Mouse (Mus musculus): ENCODE data around the gene Mcrs1. TPM values are rescaled to one million over a fixed set of nuclear protein-coding genes. Genes with fewer than 3 reads are reported as not detected.
"Not testable (repeated sequence)": the region's sequence is repeated elsewhere in the genome, so short reads cannot be mapped to it uniquely, and the experiment has no call there.

Mcrs1 gene
- polyA plus RNA-seq, 1 experiment: 39.0 TPM

GRCm38 (mm10) chr15:99248972-99249371, 2.8 kb downstream of the Mcrs1 start:
- Histone ChIP-seq H3K4me1 (ENCODE audit: control insufficient read depth, insufficient read depth, low read length) (peaks cover 1% of the 10 kb centered on the region; the same call in 1 of the 2 replicates), H3K4me3 (replicated peaks; ENCODE audit: control insufficient read depth, low read depth, low read length) (no peak overlapping the region), H3K27ac (ENCODE audit: control insufficient read depth, insufficient read depth, low read depth, low read length, poor library complexity) (no peak overlapping the region)
- WGBS: 91% methylated on average over 9 of the region's 9 CpGs
- TF ChIP-seq CTCF (IDR thresholded peaks at IDR 0.05; ENCODE audit: control insufficient read depth, insufficient read depth, low read length) (no peak), POLR2A (IDR thresholded peaks at IDR 0.05; ENCODE audit: borderline replicate concordance, control insufficient read depth, low read depth, low read length) (no peak)

- 81% methylated on average over 6 of the region's 6 CpGs for WGBS
- H3K4me3 ChIP-seq (replicated peaks; ENCODE audit: control insufficient read depth, low read depth, low read length); H3K27ac ChIP-seq (ENCODE audit: control insufficient read depth, insufficient read depth, low read depth, low read length, poor library complexity); H3K4me1 ChIP-seq (ENCODE audit: control insufficient read depth, insufficient read depth, low read length): not testable (repeated sequence)
Measured at GRCm38 (mm10) chr15:99246736-99247135, 5.0 kb downstream of the Mcrs1 start.

GRCm38 (mm10) chr15:99242045-99242444, 9.7 kb downstream of the Mcrs1 start:
- TF ChIP-seq POLR2A (IDR thresholded peaks at IDR 0.05; ENCODE audit: borderline replicate concordance, control insufficient read depth, low read depth, low read length) (no peak), CTCF (IDR thresholded peaks at IDR 0.05; ENCODE audit: control insufficient read depth, insufficient read depth, low read length) (no peak)
- WGBS: 90% methylated on average over 10 of the region's 10 CpGs

GRCm38 (mm10) chr15:99241249-99241648, 10.5 kb downstream of the Mcrs1 start:
- Histone ChIP-seq H3K4me1 (ENCODE audit: control insufficient read depth, insufficient read depth, low read length) (no peaks in the 10 kb centered on the region), H3K4me3 (replicated peaks; ENCODE audit: control insufficient read depth, low read depth, low read length) (no peak overlapping the region), H3K27ac (ENCODE audit: control insufficient read depth, insufficient read depth, low read depth, low read length, poor library complexity) (no peak overlapping the region)
- WGBS: 70% methylated on average over 4 of the region's 4 CpGs
- TF ChIP-seq CTCF (IDR thresholded peaks at IDR 0.05; ENCODE audit: control insufficient read depth, insufficient read depth, low read length) (no peak), POLR2A (IDR thresholded peaks at IDR 0.05; ENCODE audit: borderline replicate concordance, control insufficient read depth, low read depth, low read length) (no peak)

More at GRCm38 (mm10) chr15:99242045-99242444, 9.7 kb downstream of the Mcrs1 start:
- no peak overlapping the region for H3K27ac ChIP-seq (ENCODE audit: control insufficient read depth, insufficient read depth, low read depth, low read length, poor library complexity)
- no peak overlapping the region for H3K4me3 ChIP-seq (replicated peaks; ENCODE audit: control insufficient read depth, low read depth, low read length)
- no peaks in the 10 kb centered on the region for H3K4me1 ChIP-seq (ENCODE audit: control insufficient read depth, insufficient read depth, low read length)

- no peak overlapping the region for H3K27ac ChIP-seq (ENCODE audit: control insufficient read depth, insufficient read depth, low read depth, low read length, poor library complexity)
- H3K4me1 ChIP-seq (ENCODE audit: control insufficient read depth, insufficient read depth, low read length): no peaks in the 10 kb centered on the region
- H3K4me3 ChIP-seq (replicated peaks; ENCODE audit: control insufficient read depth, low read depth, low read length): no peak overlapping the region
- peak; percentile 40 for TF ChIP-seq CTCF (IDR thresholded peaks at IDR 0.05; ENCODE audit: control insufficient read depth, insufficient read depth, low read length)
- no peak for TF ChIP-seq POLR2A (IDR thresholded peaks at IDR 0.05; ENCODE audit: borderline replicate concordance, control insufficient read depth, low read depth, low read length)
- 63% methylated on average over 4 of the region's 4 CpGs for WGBS
Measured at GRCm38 (mm10) chr15:99240129-99240528, 11.6 kb downstream of the Mcrs1 start.

GRCm38 (mm10) chr15:99238006-99238405, 13.8 kb downstream of the Mcrs1 start:
- no peak overlapping the region for H3K4me3 ChIP-seq (replicated peaks; ENCODE audit: control insufficient read depth, low read depth, low read length)
- no peak overlapping the region for H3K27ac ChIP-seq (ENCODE audit: control insufficient read depth, insufficient read depth, low read depth, low read length, poor library complexity)
- TF ChIP-seq POLR2A (IDR thresholded peaks at IDR 0.05; ENCODE audit: borderline replicate concordance, control insufficient read depth, low read depth, low read length): no peak
- TF ChIP-seq CTCF (IDR thresholded peaks at IDR 0.05; ENCODE audit: control insufficient read depth, insufficient read depth, low read length): no peak
- H3K4me1 ChIP-seq (ENCODE audit: control insufficient read depth, insufficient read depth, low read length): no peaks in the 10 kb centered on the region
- WGBS: 57% methylated on average over 11 of the region's 11 CpGs

GRCm38 (mm10) chr15:99234326-99235010, 17.3 kb downstream of the Mcrs1 start:
- WGBS: 73% methylated on average over 12 of the region's 12 CpGs
- no peak overlapping the region for H3K4me3 ChIP-seq (replicated peaks; ENCODE audit: control insufficient read depth, low read depth, low read length)
- no peak overlapping the region for H3K27ac ChIP-seq (ENCODE audit: control insufficient read depth, insufficient read depth, low read depth, low read length, poor library complexity)
- no peaks in the 10 kb centered on the region for H3K4me1 ChIP-seq (ENCODE audit: control insufficient read depth, insufficient read depth, low read length)
- no peak for TF ChIP-seq CTCF (IDR thresholded peaks at IDR 0.05; ENCODE audit: control insufficient read depth, insufficient read depth, low read length)
- no peak for TF ChIP-seq POLR2A (IDR thresholded peaks at IDR 0.05; ENCODE audit: borderline replicate concordance, control insufficient read depth, low read depth, low read length)

- TF ChIP-seq POLR2A (IDR thresholded peaks at IDR 0.05; ENCODE audit: borderline replicate concordance, control insufficient read depth, low read depth, low read length) (no peak), CTCF (IDR thresholded peaks at IDR 0.05; ENCODE audit: control insufficient read depth, insufficient read depth, low read length) (no peak)
- Histone ChIP-seq H3K4me3 (replicated peaks; ENCODE audit: control insufficient read depth, low read depth, low read length) (no peak overlapping the region), H3K27ac (ENCODE audit: control insufficient read depth, insufficient read depth, low read depth, low read length, poor library complexity) (no peak overlapping the region), H3K4me1 (ENCODE audit: control insufficient read depth, insufficient read depth, low read length) (no peaks in the 10 kb centered on the region)
- WGBS: 27% methylated on average over 17 of the region's 17 CpGs
Measured at GRCm38 (mm10) chr15:99233719-99234118, 18.0 kb downstream of the Mcrs1 start.

GRCm38 (mm10) chr15:99231998-99232397, 19.8 kb downstream of the Mcrs1 start:
- Histone ChIP-seq H3K4me3 (replicated peaks; ENCODE audit: control insufficient read depth, low read depth, low read length) (no peak overlapping the region), H3K4me1 (ENCODE audit: control insufficient read depth, insufficient read depth, low read length) (no peaks in the 10 kb centered on the region), H3K27ac (ENCODE audit: control insufficient read depth, insufficient read depth, low read depth, low read length, poor library complexity) (no peak overlapping the region)
- TF ChIP-seq CTCF (IDR thresholded peaks at IDR 0.05; ENCODE audit: control insufficient read depth, insufficient read depth, low read length) (no peak), POLR2A (IDR thresholded peaks at IDR 0.05; ENCODE audit: borderline replicate concordance, control insufficient read depth, low read depth, low read length) (no peak)
- WGBS: 66% methylated on average over 10 of the region's 10 CpGs

Data from bone marrow, adult 2 months (tissue).